Mouse (Mus musculus): ENCODE results near the gene Syn3.

- no peak for TF ChIP-seq CTCF (IDR thresholded peaks at IDR 0.05; ENCODE audit: borderline replicate concordance, control insufficient read depth, extremely low read depth, insufficient read depth, low read length, poor library complexity)
- no peak for TF ChIP-seq POLR2A (IDR thresholded peaks at IDR 0.05; ENCODE audit: control insufficient read depth, extremely low read depth, insufficient read depth, low read length, poor library complexity)
Observed at GRCm38 (mm10) chr10:86416806-86417205, 81.9 kb downstream of the Syn3 start.

Measured in thymus, adult 2 months (tissue).